In the genomic region with DNA sequence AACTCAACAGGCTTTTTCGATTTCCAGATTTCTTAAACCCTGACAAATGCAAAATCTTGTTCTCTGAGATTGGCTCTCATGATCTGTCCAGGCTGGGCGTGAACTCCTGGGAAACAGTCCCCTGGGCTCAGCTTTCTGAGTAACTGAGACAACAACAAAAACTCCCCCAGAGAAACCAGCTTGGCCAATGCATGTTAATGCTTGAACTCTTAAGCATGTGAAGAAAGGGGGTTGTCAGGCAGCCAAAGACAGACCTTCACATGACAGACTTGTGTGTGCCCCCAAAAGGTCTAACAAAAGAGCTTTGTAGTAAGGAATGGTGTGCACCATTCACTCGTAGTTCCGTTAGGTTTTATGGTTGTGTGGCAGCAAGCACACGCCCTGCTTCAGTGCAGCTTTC, we compare ENCODE assay signal across 19 mouse cellular contexts.
DNase-seq lines count a peak whose midpoint lies in the region; ATAC-seq lines count a peak whose summit lies in the region.
"Had no signal": no experiment of that assay in that cellular context is flagged by ENCODE, and none has a peak within 500 bp of the region (broad histone marks: within the 10 kb centered on the region; RNA-seq: fewer than 3 reads in every experiment).

No protein-coding gene starts in this region.

- peak; percentile 44 for DNase-seq in embryonic facial prominence, embryonic 14.5 days (ENCODE audit: low spot score)
- DNase-seq in embryonic facial prominence, embryonic 10.5 days (ENCODE audit: low spot score) = no peak
- DNase-seq in heart, adult 11 months = peak; percentile 94
- DNase-seq in heart, embryonic 10.5 days (ENCODE audit: low spot score) = no peak
- DNase-seq in midbrain, embryonic 14.5 days = peak; percentile 30
- no peak for DNase-seq in midbrain, embryonic 10.5 days (ENCODE audit: low spot score)
- DNase-seq in frontal cortex, postnatal 14 days (ENCODE audit: low spot score in 2 of 2) = no peak
- DNase-seq: adrenal gland, adult 2 months; cerebellum, adult 11 months; cerebellum, postnatal 36 days; kidney, adult 9 months; layer of hippocampus, postnatal 36 days; liver, postnatal 0 days; thymus, postnatal 25 days had no signal

- H3K27me3 ChIP-seq in embryonic facial prominence, embryonic 14.5 days (replicated peaks; ENCODE audit: control insufficient read depth, insufficient read depth, low read length) = no peaks in the 10 kb centered on the region
- H3K27me3 ChIP-seq in embryonic facial prominence, embryonic 10.5 days (replicated peaks; ENCODE audit: low read depth, poor library complexity, severe bottlenecking) = no peaks in the 10 kb centered on the region
- no peaks in the 10 kb centered on the region for H3K27me3 ChIP-seq in heart, embryonic 10.5 days (ENCODE audit: insufficient read depth, poor library complexity, severe bottlenecking)
- no peaks in the 10 kb centered on the region for H3K27me3 ChIP-seq in midbrain, embryonic 14.5 days (ENCODE audit: control insufficient read depth, insufficient read depth, low read length)
- no peaks in the 10 kb centered on the region for H3K27me3 ChIP-seq in midbrain, embryonic 10.5 days (ENCODE audit: low read depth, poor library complexity, severe bottlenecking)
- H3K27me3 ChIP-seq in kidney, embryonic 14.5 days (ENCODE audit: control insufficient read depth, insufficient read depth, low read length) = no peaks in the 10 kb centered on the region
- H3K27me3 ChIP-seq: limb, embryonic 15.5 days; neural tube, embryonic 13.5 days had no signal

- H3K9me3 ChIP-seq in embryonic facial prominence, embryonic 14.5 days (ENCODE audit: control insufficient read depth, low read length) = no peaks in the 10 kb centered on the region
- H3K9me3 ChIP-seq in embryonic facial prominence, embryonic 10.5 days = no peaks in the 10 kb centered on the region
- H3K9me3 ChIP-seq in heart, embryonic 10.5 days = no peaks in the 10 kb centered on the region
- no peaks in the 10 kb centered on the region for H3K9me3 ChIP-seq in midbrain, embryonic 14.5 days (ENCODE audit: control insufficient read depth, low read length)
- H3K9me3 ChIP-seq in midbrain, embryonic 10.5 days (replicated peaks) = no peaks in the 10 kb centered on the region
- no peaks in the 10 kb centered on the region for H3K9me3 ChIP-seq in kidney, embryonic 14.5 days (ENCODE audit: control insufficient read depth, low read length)
- H3K9me3 ChIP-seq: limb, embryonic 15.5 days; neural tube, embryonic 13.5 days had no signal

- no peak overlapping the region for H3K4me3 ChIP-seq in embryonic facial prominence, embryonic 14.5 days (ENCODE audit: low read depth, low read length)
- H3K4me3 ChIP-seq in embryonic facial prominence, embryonic 10.5 days = no peak overlapping the region
- no peak overlapping the region for H3K4me3 ChIP-seq in heart, embryonic 10.5 days
- no peak overlapping the region for H3K4me3 ChIP-seq in midbrain, embryonic 14.5 days (replicated peaks; ENCODE audit: low read depth, low read length)
- H3K4me3 ChIP-seq in midbrain, embryonic 10.5 days = no peak overlapping the region
- H3K4me3 ChIP-seq in kidney, embryonic 14.5 days (ENCODE audit: low read length) = no peak overlapping the region
- H3K4me3 ChIP-seq: erythroblast, embryonic 14.5 days; limb, embryonic 15.5 days; neural tube, embryonic 13.5 days had no signal

- no peak for ATAC-seq in embryonic facial prominence, embryonic 14.5 days (ENCODE audit: low read depth)
- ATAC-seq in midbrain, embryonic 14.5 days (ENCODE audit: low FRiP score, low TSS enrichment) = no peak
- no peak for ATAC-seq in kidney, embryonic 14.5 days (ENCODE audit: low FRiP score, low TSS enrichment)
- ATAC-seq: inflammation-experienced regulatory T-cells, adult 6 months; liver, postnatal 0 days had no signal

- H3K27ac ChIP-seq in embryonic facial prominence, embryonic 14.5 days (replicated peaks; ENCODE audit: low read depth, low read length) = no peak overlapping the region
- no peak overlapping the region for H3K27ac ChIP-seq in embryonic facial prominence, embryonic 10.5 days (replicated peaks)
- no peak overlapping the region for H3K27ac ChIP-seq in heart, embryonic 10.5 days
- no peak overlapping the region for H3K27ac ChIP-seq in midbrain, embryonic 14.5 days (replicated peaks; ENCODE audit: low read depth, low read length)
- H3K27ac ChIP-seq in midbrain, embryonic 10.5 days (replicated peaks) = no peak overlapping the region
- H3K27ac ChIP-seq in kidney, embryonic 14.5 days (ENCODE audit: low read depth, low read length) = no peak overlapping the region
- H3K27ac ChIP-seq: limb, embryonic 15.5 days; neural tube, embryonic 13.5 days had no signal

- H3K4me2 ChIP-seq in embryonic facial prominence, embryonic 14.5 days (ENCODE audit: low read depth, low read length) = no peak overlapping the region
- no peak overlapping the region for H3K4me2 ChIP-seq in midbrain, embryonic 14.5 days (ENCODE audit: low read length)
- no peak overlapping the region for H3K4me2 ChIP-seq in kidney, embryonic 14.5 days (replicated peaks; ENCODE audit: low read depth, low read length)
- H3K4me2 ChIP-seq: limb, embryonic 15.5 days; neural tube, embryonic 13.5 days had no signal

- no peaks in the 10 kb centered on the region for H3K36me3 ChIP-seq in embryonic facial prominence, embryonic 14.5 days (ENCODE audit: control insufficient read depth, insufficient read depth, low read length)
- H3K36me3 ChIP-seq in embryonic facial prominence, embryonic 10.5 days (replicated peaks) = no peaks in the 10 kb centered on the region
- H3K36me3 ChIP-seq in heart, embryonic 10.5 days = 0 out of 2 replicates have a peak, but pooled peaks cover 2% of the 10 kb centered on the region
- H3K36me3 ChIP-seq in midbrain, embryonic 14.5 days (ENCODE audit: control insufficient read depth, insufficient read depth, low read length) = peaks cover 17% of the 10 kb centered on the region
- peaks cover 51% of the 10 kb centered on the region for H3K36me3 ChIP-seq in midbrain, embryonic 10.5 days
- H3K36me3 ChIP-seq in kidney, embryonic 14.5 days (ENCODE audit: control insufficient read depth, insufficient read depth, low read length) = no peaks in the 10 kb centered on the region
- H3K36me3 ChIP-seq: limb, embryonic 15.5 days had no signal

- H3K4me1 ChIP-seq in embryonic facial prominence, embryonic 14.5 days (ENCODE audit: control insufficient read depth, insufficient read depth, low read length) = 0 out of 2 replicates have a peak, but pooled peaks cover 5% of the 10 kb centered on the region
- peaks cover 14% of the 10 kb centered on the region for H3K4me1 ChIP-seq in embryonic facial prominence, embryonic 10.5 days
- peaks cover 8% of the 10 kb centered on the region; the same call in 1 of the 2 replicates for H3K4me1 ChIP-seq in heart, embryonic 10.5 days
- peaks cover 4% of the 10 kb centered on the region; the same call in 1 of the 2 replicates for H3K4me1 ChIP-seq in midbrain, embryonic 14.5 days (ENCODE audit: control insufficient read depth, insufficient read depth, low read length)
- peaks cover 7% of the 10 kb centered on the region; the same call in 1 of the 2 replicates for H3K4me1 ChIP-seq in midbrain, embryonic 10.5 days
- no peaks in the 10 kb centered on the region; the same call in 1 of the 2 replicates for H3K4me1 ChIP-seq in kidney, embryonic 14.5 days (ENCODE audit: control insufficient read depth, insufficient read depth, low read length)

- H3K9ac ChIP-seq in embryonic facial prominence, embryonic 14.5 days (ENCODE audit: low read depth, low read length) = no peak overlapping the region
- no peak overlapping the region for H3K9ac ChIP-seq in midbrain, embryonic 14.5 days (replicated peaks; ENCODE audit: low read length)
- no peak overlapping the region for H3K9ac ChIP-seq in kidney, embryonic 14.5 days (ENCODE audit: low read depth, low read length)
- H3K9ac ChIP-seq: limb, embryonic 15.5 days; liver, postnatal 0 days; neural tube, embryonic 13.5 days had no signal

- 64% methylated on average over 5 of the region's 5 CpGs for WGBS in embryonic facial prominence, embryonic 14.5 days
- WGBS in embryonic facial prominence, embryonic 10.5 days = 83% methylated on average over 5 of the region's 5 CpGs
- WGBS in heart, embryonic 10.5 days = 85% methylated on average over 5 of the region's 5 CpGs
- 44% methylated on average over 5 of the region's 5 CpGs for WGBS in midbrain, embryonic 14.5 days
- 85% methylated on average over 5 of the region's 5 CpGs for WGBS in midbrain, embryonic 10.5 days
- WGBS in kidney, embryonic 14.5 days = 63% methylated on average over 5 of the region's 5 CpGs

Comparison
In these comparisons a context has a peak if more than half of its experiments do, and no peak if none do; other contexts are left out.
1. DNase-seq: peak in embryonic facial prominence, embryonic 14.5 days (single experiment), heart, adult 11 months (single experiment) and midbrain, embryonic 14.5 days (single experiment); none in embryonic facial prominence, embryonic 10.5 days (single experiment), heart, embryonic 10.5 days (single experiment), midbrain, embryonic 10.5 days (single experiment) and frontal cortex, postnatal 14 days (0 of 2).